Mouse (Mus musculus) spleen, adult 2 months (tissue): Measurements from ENCODE around the gene Akr1a1.

Source experiments
- CTCF ChIP-seq: fragments of 200-500 bp; IDR thresholded peaks from 2 replicates; pipeline ENCODE4 v1.5.1; 2011; ENCODE audit warnings: mild to moderate bottlenecking, inconsistent platforms; ENCODE audit not compliant: insufficient read depth, insufficient read length, insufficient replicate concordance; ENCODE audit errors: extremely low read depth
- POLR2A ChIP-seq: fragments of 200-500 bp; IDR thresholded peaks from 2 replicates; pipeline ENCODE4 v1.6.1; 2011; ENCODE audit warnings: low read depth, low read length, inconsistent platforms

DNA sequence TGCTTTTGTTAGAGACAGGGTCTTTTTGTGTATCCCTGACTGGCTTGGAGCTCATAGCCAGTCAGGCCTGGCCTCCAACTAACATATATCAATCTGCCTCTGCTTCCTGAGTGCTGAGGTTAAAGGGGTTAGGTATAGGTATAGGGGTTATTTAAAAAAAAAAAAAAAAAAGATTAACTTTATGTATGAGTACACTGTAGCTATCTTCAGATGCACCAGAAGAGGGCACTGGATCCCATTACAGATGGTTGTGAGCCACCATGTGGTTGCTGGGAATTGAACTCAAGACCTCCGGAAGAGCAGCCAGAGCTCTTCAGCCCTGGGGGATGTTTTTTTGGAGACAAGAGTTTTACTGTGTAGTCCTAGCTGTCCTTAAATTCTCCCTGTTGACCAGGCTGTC lies 10.5 kb upstream of the Akr1a1 start:
- TF ChIP-seq CTCF, result no peak
- TF ChIP-seq POLR2A, result no peak
